Mouse (Mus musculus): ENCODE results near the gene Clk2. TPM values are rescaled to one million over a fixed set of nuclear protein-coding genes. Genes with fewer than 3 reads are reported as not detected.

The Clk2 gene
- polyA plus RNA-seq, 1 experiment from 2014 or later = 26.7 TPM

- H3K27ac ChIP-seq = no peak overlapping the region
- no peak overlapping the region for H3K4me2 ChIP-seq
- peaks cover 29% of the 10 kb centered on the region for H3K4me1 ChIP-seq
- no peak overlapping the region for H3K4me3 ChIP-seq (replicated peaks)
- no peak for ATAC-seq (ENCODE audit: insufficient read depth, low FRiP score, low read depth)
- H3K9ac ChIP-seq = no peak overlapping the region
- peaks cover 20% of the 10 kb centered on the region for H3K36me3 ChIP-seq
- no peaks in the 10 kb centered on the region for H3K27me3 ChIP-seq (replicated peaks)
- WGBS = 91% methylated on average over 27 of the region's 27 CpGs
- no peaks in the 10 kb centered on the region for H3K9me3 ChIP-seq
Observed at GRCm38 (mm10) chr3:89181749-89182500, 17.3 kb downstream of the Clk2 start.

GRCm38 (mm10) chr3:89182531-89183057, 18.0 kb downstream of the Clk2 start:
- Histone ChIP-seq H3K9ac (no peak overlapping the region), H3K27ac (peak overlapping the region; percentile 8; the same call in 1 of the 2 replicates), H3K4me2 (peak overlapping the region; percentile 84), H3K27me3 (replicated peaks) (no peaks in the 10 kb centered on the region), H3K9me3 (no peaks in the 10 kb centered on the region), H3K4me1 (peaks cover 29% of the 10 kb centered on the region), H3K36me3 (peaks cover 20% of the 10 kb centered on the region), H3K4me3 (replicated peaks) (peak overlapping the region; percentile 68; the same call in 1 of the 2 replicates)
- WGBS = 41% methylated on average over 7 of the region's 7 CpGs
- ATAC-seq (ENCODE audit: insufficient read depth, low FRiP score, low read depth) = no peak

GRCm38 (mm10) chr3:89183058-89183958, 18.7 kb downstream of the Clk2 start, which contains the start of gene Fam189b:
TSS of gene Fam189b (plus strand) at chr3:89183143.
- peak within 1 kb of the TSS; percentile 84 for H3K4me2 ChIP-seq
- H3K27ac ChIP-seq = peak within 1 kb of the TSS; percentile 84
- 6% methylated on average over 39 of the region's 39 CpGs for WGBS
- peaks cover 27% of the 10 kb centered on the region for H3K36me3 ChIP-seq
- peaks cover 27% of the 10 kb centered on the region for H3K4me1 ChIP-seq
- peak within 1 kb of the TSS; percentile 68 for H3K4me3 ChIP-seq (replicated peaks)
- peak; percentile 93 for ATAC-seq (ENCODE audit: insufficient read depth, low FRiP score, low read depth)
- peak within 1 kb of the TSS; percentile 60 for H3K9ac ChIP-seq
- no peaks in the 10 kb centered on the region for H3K27me3 ChIP-seq (replicated peaks)
- no peaks in the 10 kb centered on the region for H3K9me3 ChIP-seq

GRCm38 (mm10) chr3:89183959-89184315, 19.3 kb downstream of the Clk2 start:
- Histone ChIP-seq H3K4me3 (replicated peaks) (peak overlapping the region; percentile 68), H3K27me3 (replicated peaks) (no peaks in the 10 kb centered on the region), H3K9ac (peak overlapping the region; percentile 60; the same call in 1 of the 2 replicates), H3K4me1 (peaks cover 21% of the 10 kb centered on the region), H3K27ac (no peak overlapping the region), H3K9me3 (no peaks in the 10 kb centered on the region), H3K36me3 (peaks cover 34% of the 10 kb centered on the region), H3K4me2 (peak overlapping the region; percentile 84)
- WGBS = 84% methylated on average over 6 of the region's 6 CpGs
- ATAC-seq (ENCODE audit: insufficient read depth, low FRiP score, low read depth) = no peak

- Histone ChIP-seq H3K4me1 (peaks cover 20% of the 10 kb centered on the region), H3K4me2 (no peak overlapping the region), H3K4me3 (replicated peaks) (no peak overlapping the region), H3K9me3 (no peaks in the 10 kb centered on the region), H3K9ac (no peak overlapping the region), H3K27me3 (replicated peaks) (no peaks in the 10 kb centered on the region), H3K27ac (no peak overlapping the region), H3K36me3 (0 out of 2 replicates have a peak, but pooled peaks cover 16% of the 10 kb centered on the region)
- 57% methylated on average over 23 of the region's 23 CpGs for whole genome bisulfite sequencing
- ATAC-seq (ENCODE audit: insufficient read depth, low FRiP score, low read depth) = no peak
Observed at GRCm38 (mm10) chr3:89187197-89187596, 22.6 kb downstream of the Clk2 start.

GRCm38 (mm10) chr3:89187690-89188477, 23.3 kb downstream of the Clk2 start:
- 0 out of 2 replicates have a peak, but pooled peaks cover 14% of the 10 kb centered on the region for H3K36me3 ChIP-seq
- H3K4me2 ChIP-seq = no peak overlapping the region
- H3K27me3 ChIP-seq (replicated peaks) = no peaks in the 10 kb centered on the region
- WGBS = 79% methylated on average over 18 of the region's 18 CpGs
- no peak overlapping the region for H3K4me3 ChIP-seq (replicated peaks)
- ATAC-seq (ENCODE audit: insufficient read depth, low FRiP score, low read depth) = no peak
- H3K27ac ChIP-seq = no peak overlapping the region
- no peaks in the 10 kb centered on the region for H3K9me3 ChIP-seq
- no peak overlapping the region for H3K9ac ChIP-seq
- peaks cover 17% of the 10 kb centered on the region for H3K4me1 ChIP-seq

- H3K9me3 ChIP-seq = no peaks in the 10 kb centered on the region
- H3K9ac ChIP-seq = no peak overlapping the region
- H3K27ac ChIP-seq = no peak overlapping the region
- H3K4me3 ChIP-seq (replicated peaks) = no peak overlapping the region
- H3K36me3 ChIP-seq = 0 out of 2 replicates have a peak, but pooled peaks cover 14% of the 10 kb centered on the region
- no peak for ATAC-seq (ENCODE audit: insufficient read depth, low FRiP score, low read depth)
- WGBS = 69% methylated on average over 12 of the region's 12 CpGs
- H3K4me1 ChIP-seq = peaks cover 16% of the 10 kb centered on the region
- H3K27me3 ChIP-seq (replicated peaks) = no peaks in the 10 kb centered on the region
- H3K4me2 ChIP-seq = no peak overlapping the region
Observed at GRCm38 (mm10) chr3:89188478-89188875, 23.9 kb downstream of the Clk2 start.

- WGBS = 74% methylated on average over 8 of the region's 8 CpGs
- H3K9me3 ChIP-seq = no peaks in the 10 kb centered on the region
- H3K9ac ChIP-seq = no peak overlapping the region
- no peak for ATAC-seq (ENCODE audit: insufficient read depth, low FRiP score, low read depth)
- no peaks in the 10 kb centered on the region for H3K27me3 ChIP-seq (replicated peaks)
- no peak overlapping the region for H3K4me3 ChIP-seq (replicated peaks)
- 0 out of 2 replicates have a peak, but pooled peaks cover 5% of the 10 kb centered on the region for H3K4me1 ChIP-seq
- 0 out of 2 replicates have a peak, but pooled peaks cover 14% of the 10 kb centered on the region for H3K36me3 ChIP-seq
- no peak overlapping the region for H3K4me2 ChIP-seq
- H3K27ac ChIP-seq = no peak overlapping the region
Observed at GRCm38 (mm10) chr3:89190436-89190835, 25.8 kb downstream of the Clk2 start.

GRCm38 (mm10) chr3:89193351-89193750, 28.8 kb downstream of the Clk2 start:
- Histone ChIP-seq H3K4me1 (peaks cover 8% of the 10 kb centered on the region; the same call in 1 of the 2 replicates), H3K27ac (no peak overlapping the region), H3K36me3 (0 out of 2 replicates have a peak, but pooled peaks cover 6% of the 10 kb centered on the region), H3K4me3 (replicated peaks) (no peak overlapping the region), H3K9me3 (no peaks in the 10 kb centered on the region), H3K27me3 (replicated peaks) (no peaks in the 10 kb centered on the region), H3K9ac (no peak overlapping the region), H3K4me2 (no peak overlapping the region)
- ATAC-seq (ENCODE audit: insufficient read depth, low FRiP score, low read depth) = no peak
- 74% methylated on average over 1 of the region's 1 CpGs for WGBS

- H3K4me1 ChIP-seq = peaks cover 8% of the 10 kb centered on the region; the same call in 1 of the 2 replicates
- 93% methylated on average over 2 of the region's 2 CpGs for WGBS
- H3K9ac ChIP-seq = no peak overlapping the region
- H3K27me3 ChIP-seq (replicated peaks) = no peaks in the 10 kb centered on the region
- H3K27ac ChIP-seq = no peak overlapping the region
- ATAC-seq (ENCODE audit: insufficient read depth, low FRiP score, low read depth) = no peak
- H3K4me2 ChIP-seq = no peak overlapping the region
- H3K36me3 ChIP-seq = 0 out of 2 replicates have a peak, but pooled peaks cover under 1% of the 10 kb centered on the region
- no peaks in the 10 kb centered on the region for H3K9me3 ChIP-seq
- no peak overlapping the region for H3K4me3 ChIP-seq (replicated peaks)
Observed at GRCm38 (mm10) chr3:89193853-89194252, 29.3 kb downstream of the Clk2 start.
